Mouse (Mus musculus) erythroblast, embryonic 14.5 days (primary cell): ENCODE data around the gene Psmb2.

Experiments used
- GATA1 ChIP-seq: IDR thresholded peaks from 2 replicates; pipeline ENCODE4 v1.6.1; 2012; ENCODE audit warnings: low read length, inconsistent platforms, mixed read lengths
- TAL1 ChIP-seq: IDR thresholded peaks from 3 replicates; pipeline ENCODE4 v1.6.1; 2012; ENCODE audit warnings: low read length, inconsistent platforms, mixed read lengths

DNA sequence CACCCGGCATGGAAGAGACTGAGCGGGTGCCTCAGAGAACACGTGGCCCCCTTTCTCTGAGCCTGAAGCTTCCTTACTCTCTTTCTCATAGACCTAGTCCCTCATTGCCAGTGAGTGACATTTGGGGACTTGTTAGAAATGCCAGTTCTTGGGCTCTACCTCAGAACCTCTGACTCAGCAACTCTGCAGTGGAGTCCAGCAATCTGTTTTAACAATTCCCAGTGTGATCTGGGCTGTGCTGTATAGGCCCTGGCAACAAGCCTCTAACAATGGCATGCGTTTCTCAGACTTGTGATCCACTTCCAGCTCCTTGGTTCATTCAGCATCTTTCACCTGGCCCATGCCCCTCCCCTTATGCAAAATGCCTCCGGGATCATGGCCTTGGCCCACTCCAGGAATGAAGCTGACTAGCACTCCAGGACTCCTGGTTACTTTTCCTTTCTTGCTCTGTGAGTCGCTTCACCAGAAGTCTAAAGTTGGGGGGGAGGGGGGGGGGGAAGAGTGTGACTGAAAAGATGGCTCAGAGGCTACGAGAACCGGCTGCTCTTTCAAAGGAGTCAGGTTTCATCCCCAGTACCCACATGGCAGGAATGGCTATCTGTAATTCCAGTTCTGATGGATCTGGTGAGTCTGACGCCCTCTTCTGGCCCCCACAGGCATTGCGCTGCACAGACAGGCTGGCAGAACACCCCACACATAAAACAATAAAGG, 62.7 kb downstream of the Psmb2 start:
- TF ChIP-seq GATA1 (no peak), TAL1 (no peak)
